Mouse (Mus musculus) liver, adult 2 months (tissue): ENCODE data around the gene Fam43b.

Experiments used
- CTCF ChIP-seq: fragments of 200-500 bp; IDR thresholded peaks from 2 replicates; pipeline ENCODE4 v1.5.1; 2011; ENCODE audit warnings: low read depth, low read length, control low read depth
- POLR2A ChIP-seq: fragments of 200-500 bp; IDR thresholded peaks from 2 replicates; pipeline ENCODE4 v1.6.1; 2011; ENCODE audit warnings: low read length, control low read depth; ENCODE audit not compliant: insufficient read depth; ENCODE audit errors: extremely low read depth

GRCm38 (mm10) chr4:138351821-138352220, 44.5 kb downstream of the Fam43b start:
- TF ChIP-seq CTCF (no peak), POLR2A (no peak)
